Mouse (Mus musculus): ENCODE results near the gene Trub1. TPM values are rescaled to one million over a fixed set of nuclear protein-coding genes. Genes with fewer than 3 reads are reported as not detected.

Gene Trub1
- polyA plus RNA-seq, 1 experiment from 2014 or later: 27.5 TPM

DNA sequence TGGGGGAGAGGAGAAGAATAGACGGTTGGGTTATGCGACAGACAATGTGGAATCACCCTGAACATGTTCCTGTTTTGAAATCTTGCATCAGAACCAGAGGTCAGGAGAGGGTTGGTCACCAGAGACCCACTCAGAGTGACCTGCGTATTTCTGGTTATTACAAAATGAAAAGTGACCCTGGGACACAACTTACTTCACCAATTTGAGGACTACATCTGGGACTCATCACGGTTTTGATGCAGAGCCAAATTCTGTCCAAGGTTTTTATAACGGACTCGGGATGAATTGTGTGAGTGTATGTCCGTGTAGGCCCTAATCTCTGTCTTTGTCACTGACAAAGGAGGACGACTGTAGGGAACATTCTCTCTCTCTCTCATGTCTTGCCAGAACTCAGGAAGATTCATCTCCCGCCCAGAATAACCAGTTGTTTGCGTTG is 16.1 kb upstream of the Trub1 start:
- no peaks in the 10 kb centered on the region for H3K27me3 ChIP-seq (replicated peaks; ENCODE audit: control insufficient read depth, insufficient read depth, low read length)
- no peaks in the 10 kb centered on the region for H3K36me3 ChIP-seq (ENCODE audit: control insufficient read depth, insufficient read depth, low read length)
- H3K4me2 ChIP-seq: no peak overlapping the region
- no peak overlapping the region for H3K27ac ChIP-seq (ENCODE audit: low read depth, low read length)
- no peaks in the 10 kb centered on the region for H3K9me3 ChIP-seq (ENCODE audit: control insufficient read depth, low read length)
- ATAC-seq (replicated peaks; ENCODE audit: low FRiP score) (no peak), DNase-seq (ENCODE audit: low spot score) (no peak)
- no peak overlapping the region for H3K4me3 ChIP-seq (ENCODE audit: low read depth, low read length)
- WGBS: 67% methylated on average over 10 of the region's 10 CpGs
- no peaks in the 10 kb centered on the region for H3K4me1 ChIP-seq (replicated peaks; ENCODE audit: control insufficient read depth, insufficient read depth, low read length)
- no peak overlapping the region for H3K9ac ChIP-seq (ENCODE audit: low read depth, low read length)

DNA sequence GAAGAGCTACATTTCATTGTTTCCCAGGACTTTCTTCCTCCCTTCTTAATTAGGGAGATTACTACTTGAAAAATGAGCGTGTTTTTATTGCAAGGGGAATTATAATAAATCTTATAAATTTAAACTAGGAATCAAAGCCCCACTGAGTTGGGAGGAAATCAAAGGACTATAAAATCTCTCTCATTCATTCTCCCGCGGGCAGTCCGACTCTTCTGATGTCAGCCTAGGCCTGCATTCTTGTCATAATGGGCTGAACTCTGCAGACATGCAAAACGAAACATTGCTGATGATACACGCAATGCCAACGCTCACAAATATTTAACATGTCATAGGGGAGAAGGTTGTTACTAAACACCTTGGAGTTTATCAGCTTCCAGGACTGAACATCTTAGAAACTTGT is 15.7 kb upstream of the Trub1 start:
- Histone ChIP-seq H3K27me3 (replicated peaks; ENCODE audit: control insufficient read depth, insufficient read depth, low read length) (no peaks in the 10 kb centered on the region), H3K4me2 (no peak overlapping the region), H3K9me3 (ENCODE audit: control insufficient read depth, low read length) (no peaks in the 10 kb centered on the region), H3K27ac (ENCODE audit: low read depth, low read length) (no peak overlapping the region), H3K4me3 (ENCODE audit: low read depth, low read length) (no peak overlapping the region), H3K36me3 (ENCODE audit: control insufficient read depth, insufficient read depth, low read length) (no peaks in the 10 kb centered on the region), H3K9ac (ENCODE audit: low read depth, low read length) (no peak overlapping the region), H3K4me1 (replicated peaks; ENCODE audit: control insufficient read depth, insufficient read depth, low read length) (no peaks in the 10 kb centered on the region)
- DNase-seq (ENCODE audit: low spot score): no peak
- 74% methylated on average over 7 of the region's 7 CpGs for WGBS
- ATAC-seq (replicated peaks; ENCODE audit: low FRiP score): no peak

- Histone ChIP-seq H3K27me3 (replicated peaks; ENCODE audit: control insufficient read depth, insufficient read depth, low read length) (no peaks in the 10 kb centered on the region), H3K9ac (ENCODE audit: low read depth, low read length) (no peak overlapping the region), H3K4me2 (no peak overlapping the region), H3K4me1 (replicated peaks; ENCODE audit: control insufficient read depth, insufficient read depth, low read length) (no peaks in the 10 kb centered on the region), H3K4me3 (ENCODE audit: low read depth, low read length) (no peak overlapping the region), H3K36me3 (ENCODE audit: control insufficient read depth, insufficient read depth, low read length) (no peaks in the 10 kb centered on the region), H3K9me3 (ENCODE audit: control insufficient read depth, low read length) (no peaks in the 10 kb centered on the region), H3K27ac (ENCODE audit: low read depth, low read length) (no peak overlapping the region)
- DNase-seq (ENCODE audit: low spot score): no peak
- 97% methylated on average over 5 of the region's 5 CpGs for WGBS
- no peak for ATAC-seq (replicated peaks; ENCODE audit: low FRiP score)
Measured at GRCm38 (mm10) chr19:57439296-57439695, 13.4 kb upstream of the Trub1 start.

DNA sequence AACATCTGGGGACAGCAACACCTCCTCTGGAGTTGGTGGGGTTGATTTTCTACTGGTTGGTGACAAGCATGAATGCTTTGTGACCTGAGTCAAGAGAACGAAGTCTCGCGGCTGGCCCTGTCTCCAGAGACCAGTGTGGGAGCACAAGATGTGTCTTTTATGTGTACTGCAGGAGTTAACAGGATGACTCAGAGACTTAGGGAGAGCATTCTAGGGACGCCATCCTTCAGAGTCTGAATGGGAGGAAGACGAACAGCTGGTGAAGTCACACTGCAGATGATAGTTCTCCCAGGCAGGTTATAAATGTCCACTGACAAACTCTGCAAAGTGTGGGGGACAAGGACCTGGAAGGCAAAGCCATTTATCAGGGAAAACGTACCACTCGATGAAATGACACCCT is 11.2 kb upstream of the Trub1 start:
- H3K27ac ChIP-seq (ENCODE audit: low read depth, low read length): no peak overlapping the region
- H3K9ac ChIP-seq (ENCODE audit: low read depth, low read length): no peak overlapping the region
- DNase-seq (ENCODE audit: low spot score): no peak
- H3K4me1 ChIP-seq (replicated peaks; ENCODE audit: control insufficient read depth, insufficient read depth, low read length): no peaks in the 10 kb centered on the region
- H3K9me3 ChIP-seq (ENCODE audit: control insufficient read depth, low read length): no peaks in the 10 kb centered on the region
- 63% methylated on average over 7 of the region's 7 CpGs for WGBS
- H3K4me3 ChIP-seq (ENCODE audit: low read depth, low read length): no peak overlapping the region
- H3K36me3 ChIP-seq (ENCODE audit: control insufficient read depth, insufficient read depth, low read length): no peaks in the 10 kb centered on the region
- ATAC-seq (replicated peaks; ENCODE audit: low FRiP score): no peak
- H3K4me2 ChIP-seq: no peak overlapping the region
- no peaks in the 10 kb centered on the region for H3K27me3 ChIP-seq (replicated peaks; ENCODE audit: control insufficient read depth, insufficient read depth, low read length)

DNA sequence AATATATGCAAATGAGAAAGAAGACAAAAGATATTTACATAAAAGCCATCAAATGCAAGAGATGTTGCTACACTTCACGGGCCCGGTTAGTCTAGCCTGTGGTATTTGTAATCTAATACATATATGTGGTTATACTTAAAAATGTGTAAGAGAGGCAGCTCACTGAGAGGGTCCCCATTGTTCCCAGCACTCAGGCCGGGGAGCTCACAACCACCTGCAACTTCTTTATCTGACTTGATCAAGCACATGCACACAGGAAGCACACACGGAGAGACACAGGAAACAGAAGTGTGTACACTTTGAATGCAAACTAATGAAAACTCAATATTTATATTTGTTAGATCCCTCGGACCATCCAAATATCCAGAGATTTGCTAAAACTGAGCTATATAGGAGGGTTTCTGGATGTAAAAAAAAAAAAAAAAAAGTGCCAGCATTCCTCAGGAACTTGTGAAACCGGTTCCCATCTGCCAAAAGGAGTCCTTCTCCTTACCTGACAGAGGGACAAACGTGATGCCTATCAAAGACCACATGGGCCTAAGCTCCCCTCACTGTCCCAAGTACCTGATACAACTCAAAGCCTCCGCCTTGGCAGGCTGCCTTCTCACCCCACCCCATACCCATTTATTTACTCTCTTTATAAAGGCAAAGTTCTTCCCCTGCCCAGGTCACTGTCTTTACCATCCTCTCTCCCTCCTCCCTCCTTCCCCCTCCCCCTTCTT is 9.6 kb upstream of the Trub1 start:
- H3K9me3 ChIP-seq (ENCODE audit: control insufficient read depth, low read length): no peaks in the 10 kb centered on the region
- ATAC-seq (replicated peaks; ENCODE audit: low FRiP score): no peak
- WGBS: 42% methylated on average over 8 of the region's 8 CpGs
- no peak overlapping the region for H3K4me3 ChIP-seq (ENCODE audit: low read depth, low read length)
- H3K4me1 ChIP-seq (replicated peaks; ENCODE audit: control insufficient read depth, insufficient read depth, low read length): no peaks in the 10 kb centered on the region
- DNase-seq (ENCODE audit: low spot score): no peak
- H3K36me3 ChIP-seq (ENCODE audit: control insufficient read depth, insufficient read depth, low read length): no peaks in the 10 kb centered on the region
- no peak overlapping the region for H3K27ac ChIP-seq (ENCODE audit: low read depth, low read length)
- H3K4me2 ChIP-seq: no peak overlapping the region
- no peaks in the 10 kb centered on the region for H3K27me3 ChIP-seq (replicated peaks; ENCODE audit: control insufficient read depth, insufficient read depth, low read length)
- no peak overlapping the region for H3K9ac ChIP-seq (ENCODE audit: low read depth, low read length)

GRCm38 (mm10) chr19:57445049-57445448 is 7.7 kb upstream of the Trub1 start:
- H3K27ac ChIP-seq (ENCODE audit: low read depth, low read length): no peak overlapping the region
- H3K9me3 ChIP-seq (ENCODE audit: control insufficient read depth, low read length): no peaks in the 10 kb centered on the region
- WGBS: 61% methylated on average over 5 of the region's 5 CpGs
- H3K4me1 ChIP-seq (replicated peaks; ENCODE audit: control insufficient read depth, insufficient read depth, low read length): no peaks in the 10 kb centered on the region
- ATAC-seq (replicated peaks; ENCODE audit: low FRiP score): no peak
- H3K4me3 ChIP-seq (ENCODE audit: low read depth, low read length): no peak overlapping the region
- DNase-seq (ENCODE audit: low spot score): no peak
- no peak overlapping the region for H3K4me2 ChIP-seq
- no peak overlapping the region for H3K9ac ChIP-seq (ENCODE audit: low read depth, low read length)
- no peaks in the 10 kb centered on the region for H3K27me3 ChIP-seq (replicated peaks; ENCODE audit: control insufficient read depth, insufficient read depth, low read length)
- no peaks in the 10 kb centered on the region for H3K36me3 ChIP-seq (ENCODE audit: control insufficient read depth, insufficient read depth, low read length)

DNA sequence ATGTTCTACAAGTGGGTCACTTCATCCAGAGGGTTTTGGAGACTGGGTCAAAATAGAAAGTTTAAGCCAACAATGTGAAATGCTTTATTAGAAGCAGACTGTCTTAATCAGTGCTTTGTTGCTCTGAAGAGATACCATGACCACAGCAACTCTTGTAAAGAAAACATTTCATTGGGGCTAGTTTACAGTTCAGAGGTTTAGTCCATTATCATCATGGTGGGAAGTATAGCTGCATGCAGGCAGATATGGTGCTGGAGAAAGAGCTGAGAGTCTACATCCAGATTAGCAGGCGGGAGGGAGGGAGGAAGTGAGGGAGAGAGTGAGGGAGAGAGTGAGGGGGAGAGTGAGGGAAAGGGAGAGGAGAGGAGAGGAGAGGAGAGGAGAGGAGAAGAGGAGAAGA is 1.9 kb upstream of the Trub1 start:
- H3K4me3 ChIP-seq (ENCODE audit: low read depth, low read length): no peak overlapping the region
- H3K4me1 ChIP-seq (replicated peaks; ENCODE audit: control insufficient read depth, insufficient read depth, low read length): peaks cover 6% of the 10 kb centered on the region
- no peaks in the 10 kb centered on the region for H3K27me3 ChIP-seq (replicated peaks; ENCODE audit: control insufficient read depth, insufficient read depth, low read length)
- H3K9me3 ChIP-seq (ENCODE audit: control insufficient read depth, low read length): no peaks in the 10 kb centered on the region
- 36% methylated on average over 1 of the region's 1 CpGs for WGBS
- H3K4me2 ChIP-seq: no peak overlapping the region
- no peak overlapping the region for H3K27ac ChIP-seq (ENCODE audit: low read depth, low read length)
- no peak for ATAC-seq (replicated peaks; ENCODE audit: low FRiP score)
- no peak overlapping the region for H3K9ac ChIP-seq (ENCODE audit: low read depth, low read length)
- no peak for DNase-seq (ENCODE audit: low spot score)
- H3K36me3 ChIP-seq (ENCODE audit: control insufficient read depth, insufficient read depth, low read length): no peaks in the 10 kb centered on the region

GRCm38 (mm10) chr19:57451762-57452161 is 950 bp upstream of the Trub1 start:
- H3K9me3 ChIP-seq (ENCODE audit: control insufficient read depth, low read length): no peaks in the 10 kb centered on the region
- no peak for ATAC-seq (replicated peaks; ENCODE audit: low FRiP score)
- H3K4me2 ChIP-seq: no peak overlapping the region
- no peaks in the 10 kb centered on the region for H3K27me3 ChIP-seq (replicated peaks; ENCODE audit: control insufficient read depth, insufficient read depth, low read length)
- H3K4me1 ChIP-seq (replicated peaks; ENCODE audit: control insufficient read depth, insufficient read depth, low read length): peaks cover 6% of the 10 kb centered on the region
- no peak overlapping the region for H3K4me3 ChIP-seq (ENCODE audit: low read depth, low read length)
- no peak overlapping the region for H3K27ac ChIP-seq (ENCODE audit: low read depth, low read length)
- H3K36me3 ChIP-seq (ENCODE audit: control insufficient read depth, insufficient read depth, low read length): no peaks in the 10 kb centered on the region
- no peak for DNase-seq (ENCODE audit: low spot score)
- no peak overlapping the region for H3K9ac ChIP-seq (ENCODE audit: low read depth, low read length)
- WGBS: 77% methylated on average over 4 of the region's 4 CpGs

- Histone ChIP-seq H3K4me2 (peak overlapping the region; percentile 62), H3K27ac (ENCODE audit: low read depth, low read length) (peak overlapping the region; percentile 45; the same call in 1 of the 2 replicates)
Measured at GRCm38 (mm10) chr19:57453218-57453600, 497 bp downstream of the Trub1 start.

More at GRCm38 (mm10) chr19:57453218-57453600, 497 bp downstream of the Trub1 start:
- Histone ChIP-seq H3K4me3 (ENCODE audit: low read depth, low read length) (peak overlapping the region; percentile 91), H3K9me3 (ENCODE audit: control insufficient read depth, low read length) (no peaks in the 10 kb centered on the region), H3K4me1 (replicated peaks; ENCODE audit: control insufficient read depth, insufficient read depth, low read length) (peaks cover 6% of the 10 kb centered on the region), H3K27me3 (replicated peaks; ENCODE audit: control insufficient read depth, insufficient read depth, low read length) (no peaks in the 10 kb centered on the region), H3K9ac (ENCODE audit: low read depth, low read length) (peak overlapping the region; percentile 83), H3K36me3 (ENCODE audit: control insufficient read depth, insufficient read depth, low read length) (no peaks in the 10 kb centered on the region)
- 6% methylated on average over 6 of the region's 6 CpGs for WGBS
- ATAC-seq (replicated peaks; ENCODE audit: low FRiP score) (peak; percentile 48), DNase-seq (ENCODE audit: low spot score) (no peak)
